Mouse (Mus musculus) hindbrain, postnatal 0 days (tissue): ENCODE measurements at regions not wholly inside any gene's neighbourhood (a gene's known extent, or its start where the extent isn't known, plus 50 kb on each side); places are given as distances from the start of the nearest gene placed in this dataset.
"Not testable (repeated sequence)": the region's sequence is repeated elsewhere in the genome, so short reads cannot be mapped to it uniquely, and the experiment has no call there.

ENCODE experiments used
- ATAC-seq: fragments of 200-750 bp; cut with Nextera tagmentation; 2 replicates; pipeline ENCODE4 v1.8.0; 2017; ENCODE audit warnings: mild to moderate bottlenecking, moderate TSS enrichment, moderate library complexity
- DNase-seq: peaks from one replicate; pipeline ENCODE4 v3.0.0-alpha.2; 2015; ENCODE audit warnings: low spot score
- H3K27ac ChIP-seq: fragments of 300-500 bp; sonication (generic); 2 replicates; pipeline ENCODE4 v1.5.1; 2014; ENCODE audit warnings: mild to moderate bottlenecking
- H3K27me3 ChIP-seq: fragments of 300-500 bp; sonication (generic); 2 replicates; pipeline ENCODE4 v1.6.1; 2014; ENCODE audit warnings: low read length, mixed read lengths; ENCODE audit not compliant: insufficient read depth
- H3K36me3 ChIP-seq: fragments of 300-500 bp; sonication (generic); 2 replicates; pipeline ENCODE4 v1.6.1; 2014; ENCODE audit warnings: low read length, mixed read lengths; ENCODE audit not compliant: insufficient read depth
- H3K4me1 ChIP-seq: fragments of 300-500 bp; sonication (generic); 2 replicates; pipeline ENCODE4 v1.6.1; 2014; ENCODE audit warnings: antibody characterized with exemption, low read length, mixed read lengths; ENCODE audit not compliant: insufficient read depth
- H3K4me2 ChIP-seq: fragments of 300-500 bp; sonication (generic); 2 replicates; pipeline ENCODE4 v1.6.1; 2014; ENCODE audit warnings: low read depth, mild to moderate bottlenecking, low read length, moderate library complexity, mixed read lengths
- H3K4me3 ChIP-seq: fragments of 300-500 bp; sonication (generic); 2 replicates; pipeline ENCODE4 v1.5.1; 2014; ENCODE audit warnings: low read length
- H3K9ac ChIP-seq: fragments of 300-500 bp; sonication (generic); replicated peaks from 2 replicates; pipeline ENCODE4 v1.6.1; 2014; ENCODE audit warnings: mild to moderate bottlenecking, low read length, moderate library complexity, mixed read lengths
- H3K9me3 ChIP-seq: fragments of 300-500 bp; sonication (generic); 2 replicates; pipeline ENCODE4 v1.6.1; 2016; ENCODE audit warnings: low read length, mixed read lengths
- CTCF ChIP-seq: IDR thresholded peaks from 2 replicates; pipeline ENCODE4 v1.5.1; 2016; ENCODE audit warnings: antibody characterized with exemption, control low read depth, low read depth
- WGBS: fragments of 180-500 bp; shearing (Covaris S2); extraction: QIAGEN DNeasy Blood & Tissue Kit; methylation state at CpG from one replicate; pipeline ENCODE4 v1.1.7; 2014; 5-methylcytosine and 5-hydroxymethylcytosine counted together

- no peaks in the 10 kb centered on the region for H3K9me3 ChIP-seq
- no peaks in the 10 kb centered on the region for H3K4me1 ChIP-seq
- WGBS, result 55% methylated on average over 1 of the region's 1 CpGs
- ATAC-seq, result no peak
- no peak overlapping the region for H3K9ac ChIP-seq
- no peak for TF ChIP-seq CTCF
- DNase-seq, result no peak
- H3K36me3 ChIP-seq, result no peaks in the 10 kb centered on the region
- no peak overlapping the region for H3K4me2 ChIP-seq
- no peak overlapping the region for H3K27ac ChIP-seq
- H3K27me3 ChIP-seq, result no peaks in the 10 kb centered on the region
- H3K4me3 ChIP-seq, result no peak overlapping the region
Observed at GRCm38 (mm10) chr8:89938836-89939235, 409.3 kb downstream of the Tox3 start.

GRCm38 (mm10) chr8:89934521-89934920 is 413.6 kb downstream of the Tox3 start:
- Histone ChIP-seq H3K36me3 (no peaks in the 10 kb centered on the region), H3K27me3 (no peaks in the 10 kb centered on the region), H3K9ac (no peak overlapping the region), H3K4me1 (no peaks in the 10 kb centered on the region), H3K4me3 (no peak overlapping the region), H3K27ac (no peak overlapping the region), H3K4me2 (no peak overlapping the region), H3K9me3 (no peaks in the 10 kb centered on the region)
- WGBS, result 71% methylated on average over 2 of the region's 2 CpGs
- DNase-seq, result no peak
- no peak for TF ChIP-seq CTCF
- no peak for ATAC-seq

- Histone ChIP-seq H3K4me3 (no peak overlapping the region), H3K36me3 (no peaks in the 10 kb centered on the region), H3K4me2 (0 out of 2 replicates have a peak overlapping the region, but pooled peaks have one; percentile 5), H3K27me3 (no peaks in the 10 kb centered on the region), H3K9me3 (no peaks in the 10 kb centered on the region), H3K9ac (no peak overlapping the region), H3K4me1 (no peaks in the 10 kb centered on the region), H3K27ac (peak overlapping the region; percentile 46; the same call in 1 of the 2 replicates)
- no peak for TF ChIP-seq CTCF
- peak; percentile 56 for DNase-seq
- 12% methylated on average over 3 of the region's 3 CpGs for WGBS
- peak; percentile 61; the same call in 1 of the 2 replicates for ATAC-seq
Observed at GRCm38 (mm10) chr8:89926666-89927232, 421.4 kb downstream of the Tox3 start.

GRCm38 (mm10) chr8:89924697-89925096 is 423.4 kb downstream of the Tox3 start:
- not testable (repeated sequence) for H3K27me3 ChIP-seq, H3K4me2 ChIP-seq, H3K4me1 ChIP-seq, DNase-seq, H3K4me3 ChIP-seq, H3K9ac ChIP-seq, H3K27ac ChIP-seq, ATAC-seq, H3K36me3 ChIP-seq, H3K9me3 ChIP-seq
- no CpG with 5 or more reads among the region's 22 CpGs for WGBS

GRCm38 (mm10) chr8:89914076-89914475 is 434.1 kb downstream of the Tox3 start:
- ATAC-seq (no peak), DNase-seq (peak; percentile 42)
- TF ChIP-seq CTCF, result no peak
- 75% methylated on average over 6 of the region's 6 CpGs for WGBS
- H3K4me1 ChIP-seq, result no peaks in the 10 kb centered on the region
- no peak overlapping the region for H3K4me3 ChIP-seq
- H3K4me2 ChIP-seq, result no peak overlapping the region
- H3K27me3 ChIP-seq, result no peaks in the 10 kb centered on the region
- no peak overlapping the region for H3K27ac ChIP-seq
- no peaks in the 10 kb centered on the region for H3K36me3 ChIP-seq
- no peaks in the 10 kb centered on the region for H3K9me3 ChIP-seq
- H3K9ac ChIP-seq, result no peak overlapping the region

- DNase-seq, result peak; percentile 15
- no peaks in the 10 kb centered on the region for H3K36me3 ChIP-seq
- 0 out of 2 replicates have a peak overlapping the region, but pooled peaks have one; percentile 15 for H3K27ac ChIP-seq
- H3K9me3 ChIP-seq, result no peaks in the 10 kb centered on the region
- H3K4me1 ChIP-seq, result no peaks in the 10 kb centered on the region
- H3K4me3 ChIP-seq, result no peak overlapping the region
- no peak overlapping the region for H3K9ac ChIP-seq
- no peak for TF ChIP-seq CTCF
- H3K4me2 ChIP-seq, result no peak overlapping the region
- no peaks in the 10 kb centered on the region for H3K27me3 ChIP-seq
- no peak for ATAC-seq
- WGBS, result 70% methylated on average over 6 of the region's 6 CpGs
Observed at GRCm38 (mm10) chr8:89906200-89906599, 441.9 kb downstream of the Tox3 start.

GRCm38 (mm10) chr8:89905588-89905987 is 442.6 kb downstream of the Tox3 start:
- no peak for TF ChIP-seq CTCF
- no peaks in the 10 kb centered on the region for H3K4me1 ChIP-seq
- no peak overlapping the region for H3K9ac ChIP-seq
- no peaks in the 10 kb centered on the region for H3K27me3 ChIP-seq
- no peak overlapping the region for H3K4me2 ChIP-seq
- no peak for ATAC-seq
- 0 out of 2 replicates have a peak overlapping the region, but pooled peaks have one; percentile 45 for H3K27ac ChIP-seq
- no peak overlapping the region for H3K4me3 ChIP-seq
- H3K9me3 ChIP-seq, result no peaks in the 10 kb centered on the region
- H3K36me3 ChIP-seq, result no peaks in the 10 kb centered on the region
- WGBS, result 36% methylated on average over 3 of the region's 3 CpGs
- peak; percentile 24 for DNase-seq
